Mouse (Mus musculus): Measurements from ENCODE around the gene Cntn2. TPM values are rescaled to one million over a fixed set of nuclear protein-coding genes. Genes with fewer than 3 reads are reported as not detected.

Gene Cntn2
- polyA plus RNA-seq, 1 experiment = not detected

GRCm38 (mm10) chr1:132576845-132577244, 33.8 kb upstream of the Cntn2 start:
- Histone ChIP-seq H3K27ac (ENCODE audit: control insufficient read depth, insufficient read depth, low read depth, low read length, poor library complexity) (no peak overlapping the region; the same call in 1 of the 2 replicates), H3K4me3 (replicated peaks; ENCODE audit: control insufficient read depth, low read depth, low read length) (no peak overlapping the region), H3K4me1 (ENCODE audit: control insufficient read depth, insufficient read depth, low read length) (no peaks in the 10 kb centered on the region)
- WGBS = 90% methylated on average over 8 of the region's 8 CpGs
- TF ChIP-seq POLR2A (IDR thresholded peaks at IDR 0.05; ENCODE audit: borderline replicate concordance, control insufficient read depth, low read depth, low read length) (no peak), CTCF (IDR thresholded peaks at IDR 0.05; ENCODE audit: control insufficient read depth, insufficient read depth, low read length) (no peak)

GRCm38 (mm10) chr1:132572851-132573250, 29.8 kb upstream of the Cntn2 start:
- TF ChIP-seq CTCF (IDR thresholded peaks at IDR 0.05; ENCODE audit: control insufficient read depth, insufficient read depth, low read length) (no peak), POLR2A (IDR thresholded peaks at IDR 0.05; ENCODE audit: borderline replicate concordance, control insufficient read depth, low read depth, low read length) (no peak)
- Histone ChIP-seq H3K27ac (ENCODE audit: control insufficient read depth, insufficient read depth, low read depth, low read length, poor library complexity) (no peak overlapping the region), H3K4me1 (ENCODE audit: control insufficient read depth, insufficient read depth, low read length) (no peaks in the 10 kb centered on the region), H3K4me3 (replicated peaks; ENCODE audit: control insufficient read depth, low read depth, low read length) (no peak overlapping the region)
- 78% methylated on average over 7 of the region's 7 CpGs for WGBS

- Histone ChIP-seq H3K4me3 (replicated peaks; ENCODE audit: control insufficient read depth, low read depth, low read length) (no peak overlapping the region), H3K27ac (ENCODE audit: control insufficient read depth, insufficient read depth, low read depth, low read length, poor library complexity) (no peak overlapping the region), H3K4me1 (ENCODE audit: control insufficient read depth, insufficient read depth, low read length) (no peaks in the 10 kb centered on the region)
- TF ChIP-seq CTCF (IDR thresholded peaks at IDR 0.05; ENCODE audit: control insufficient read depth, insufficient read depth, low read length) (no peak), POLR2A (IDR thresholded peaks at IDR 0.05; ENCODE audit: borderline replicate concordance, control insufficient read depth, low read depth, low read length) (no peak)
- 82% methylated on average over 1 of the region's 1 CpGs for WGBS
Measured at GRCm38 (mm10) chr1:132571613-132572012, 28.6 kb upstream of the Cntn2 start.

GRCm38 (mm10) chr1:132570906-132571305, 27.9 kb upstream of the Cntn2 start:
- no peak for TF ChIP-seq CTCF (IDR thresholded peaks at IDR 0.05; ENCODE audit: control insufficient read depth, insufficient read depth, low read length)
- TF ChIP-seq POLR2A (IDR thresholded peaks at IDR 0.05; ENCODE audit: borderline replicate concordance, control insufficient read depth, low read depth, low read length) = no peak
- WGBS = 80% methylated on average over 8 of the region's 8 CpGs
- H3K4me1 ChIP-seq (ENCODE audit: control insufficient read depth, insufficient read depth, low read length) = no peaks in the 10 kb centered on the region

GRCm38 (mm10) chr1:132570068-132570780, 27.2 kb upstream of the Cntn2 start:
- Histone ChIP-seq H3K4me1 (ENCODE audit: control insufficient read depth, insufficient read depth, low read length) (no peaks in the 10 kb centered on the region), H3K27ac (ENCODE audit: control insufficient read depth, insufficient read depth, low read depth, low read length, poor library complexity) (no peak overlapping the region), H3K4me3 (replicated peaks; ENCODE audit: control insufficient read depth, low read depth, low read length) (no peak overlapping the region)
- TF ChIP-seq CTCF (IDR thresholded peaks at IDR 0.05; ENCODE audit: control insufficient read depth, insufficient read depth, low read length) (no peak), POLR2A (IDR thresholded peaks at IDR 0.05; ENCODE audit: borderline replicate concordance, control insufficient read depth, low read depth, low read length) (no peak)
- WGBS = 78% methylated on average over 15 of the region's 15 CpGs

More at GRCm38 (mm10) chr1:132570906-132571305, 27.9 kb upstream of the Cntn2 start:
- no peak overlapping the region for H3K4me3 ChIP-seq (replicated peaks; ENCODE audit: control insufficient read depth, low read depth, low read length)
- H3K27ac ChIP-seq (ENCODE audit: control insufficient read depth, insufficient read depth, low read depth, low read length, poor library complexity) = no peak overlapping the region

GRCm38 (mm10) chr1:132569516-132569915, 26.5 kb upstream of the Cntn2 start:
- Histone ChIP-seq H3K27ac (ENCODE audit: control insufficient read depth, insufficient read depth, low read depth, low read length, poor library complexity) (no peak overlapping the region), H3K4me3 (replicated peaks; ENCODE audit: control insufficient read depth, low read depth, low read length) (no peak overlapping the region), H3K4me1 (ENCODE audit: control insufficient read depth, insufficient read depth, low read length) (no peaks in the 10 kb centered on the region)
- WGBS = 73% methylated on average over 9 of the region's 9 CpGs
- TF ChIP-seq CTCF (IDR thresholded peaks at IDR 0.05; ENCODE audit: control insufficient read depth, insufficient read depth, low read length) (no peak), POLR2A (IDR thresholded peaks at IDR 0.05; ENCODE audit: borderline replicate concordance, control insufficient read depth, low read depth, low read length) (no peak)

- H3K4me3 ChIP-seq (replicated peaks; ENCODE audit: control insufficient read depth, low read depth, low read length) = no peak overlapping the region
- 80% methylated on average over 11 of the region's 11 CpGs for WGBS
- TF ChIP-seq POLR2A (IDR thresholded peaks at IDR 0.05; ENCODE audit: borderline replicate concordance, control insufficient read depth, low read depth, low read length) (no peak), CTCF (IDR thresholded peaks at IDR 0.05; ENCODE audit: control insufficient read depth, insufficient read depth, low read length) (no peak)
- no peak overlapping the region for H3K27ac ChIP-seq (ENCODE audit: control insufficient read depth, insufficient read depth, low read depth, low read length, poor library complexity)
- H3K4me1 ChIP-seq (ENCODE audit: control insufficient read depth, insufficient read depth, low read length) = no peaks in the 10 kb centered on the region
Measured at GRCm38 (mm10) chr1:132567336-132568125, 24.5 kb upstream of the Cntn2 start.

- H3K4me1 ChIP-seq (ENCODE audit: control insufficient read depth, insufficient read depth, low read length) = no peaks in the 10 kb centered on the region
- no peak for TF ChIP-seq CTCF (IDR thresholded peaks at IDR 0.05; ENCODE audit: control insufficient read depth, insufficient read depth, low read length)
- no peak for TF ChIP-seq POLR2A (IDR thresholded peaks at IDR 0.05; ENCODE audit: borderline replicate concordance, control insufficient read depth, low read depth, low read length)
- H3K4me3 ChIP-seq (replicated peaks; ENCODE audit: control insufficient read depth, low read depth, low read length) = no peak overlapping the region
- no peak overlapping the region for H3K27ac ChIP-seq (ENCODE audit: control insufficient read depth, insufficient read depth, low read depth, low read length, poor library complexity)
- WGBS = 61% methylated on average over 7 of the region's 7 CpGs
Measured at GRCm38 (mm10) chr1:132565766-132566165, 22.7 kb upstream of the Cntn2 start.

All from bone marrow, adult 2 months (tissue).